Mouse (Mus musculus) left cerebral cortex, adult 2 months (tissue): ENCODE results near the gene Rtl8c. TPM values are rescaled to one million over a fixed set of nuclear protein-coding genes. Genes with fewer than 3 reads are reported as not detected.
"Not testable (repeated sequence)": the region's sequence is repeated elsewhere in the genome, so short reads cannot be mapped to it uniquely, and the experiment has no call there.

Experiments
- DNase-seq, 2 experiments: peaks; one replicate each; pipeline ENCODE4 v3.0.0; 2021 to 2022; ENCODE audit warnings: low spot score in 2 of 2, mixed read lengths in 1 of 2; ENCODE audit errors: extremely low spot score in 1 of 2
- H3K27ac ChIP-seq: fragments of 200-600 bp; 2 replicates; pipeline ENCODE4 v1.8.1; 2022
- H3K4me3 ChIP-seq: fragments of 200-600 bp; 2 replicates; pipeline ENCODE4 v1.8.1; 2022
- CTCF ChIP-seq: fragments of 200-600 bp; IDR thresholded peaks from 2 replicates; pipeline ENCODE4 v1.8.1; 2022; ENCODE audit warnings: antibody characterized with exemption, mild to moderate bottlenecking, moderate library complexity
- intact Hi-C: fragments of 180-260 bp; cut with DNase I; formaldehyde crosslinking; loops from one replicate; pipeline ENCODE4 v1.15.1; 2025
- long read RNA-seq, 2 experiments: library from polyadenylated mRNA; stranded (forward); transcript quantifications; one replicate each; pipeline ENCODE4 v2.0.0; 2021; ENCODE audit warnings: borderline mapping rate in 2 of 2
- total RNA-seq, 2 experiments: library from RNA; stranded (reverse); gene quantifications; 2 replicates each; pipeline ENCODE4 v1.2.3; 2021

Gene Rtl8c
- 100 to 1,000 TPM; 251 to 262 TPM for total RNA-seq
- long read RNA-seq, experiment 1, transcript Rtl8c-201 (1 exons, 401 nt) = major isoform, 6 of 97 reads
- long read RNA-seq, experiment 1, partial matches to known transcripts = 29 of 97 reads
- long read RNA-seq, experiment 1, other reads (novel, unspliced or antisense) = 62 of 97 reads
- long read RNA-seq, experiment 2, transcript Rtl8c-201 (1 exons, 401 nt) = major isoform, 8 of 64 reads
- long read RNA-seq, experiment 2, partial matches to known transcripts = 13 of 64 reads
- long read RNA-seq, experiment 2, other reads (novel, unspliced or antisense) = 43 of 64 reads

- intact Hi-C loops = loop anchor here (5.0 kb wide), 2 partner anchors 65 to 190 kb away; partner anchors contain the start of genes Rtl8b and Xlr
- no peak; the same call in 1 of the 2 replicates for TF ChIP-seq CTCF
- peak; percentile 71 to 76 for DNase-seq
- H3K4me3 ChIP-seq = peak within 1 kb of the TSS; percentile 60
- peak within 1 kb of the TSS; percentile 93 for H3K27ac ChIP-seq
Observed at GRCm38 (mm10) chrX:53607242-53608121, at the start of gene Rtl8c. Rtl8c (plus strand) TSS chrX:53608032.

- Histone ChIP-seq H3K27ac (no peak overlapping the region), H3K4me3 (no peak overlapping the region)
- no peak for DNase-seq
- TF ChIP-seq CTCF = no peak
- intact Hi-C loops = no loop called here
Observed at GRCm38 (mm10) chrX:53579311-53579710, 28.5 kb upstream of the Rtl8c start.

- H3K4me3 ChIP-seq, intact Hi-C loops, DNase-seq, H3K27ac ChIP-seq: not testable (repeated sequence)
Observed at GRCm38 (mm10) chrX:53581407-53581806, 26.4 kb upstream of the Rtl8c start.

GRCm38 (mm10) chrX:53583404-53583803 lies 24.4 kb upstream of the Rtl8c start:
- DNase-seq, H3K27ac ChIP-seq, H3K4me3 ChIP-seq, intact Hi-C loops: not testable (repeated sequence)

- H3K27ac ChIP-seq, H3K4me3 ChIP-seq, intact Hi-C loops: not testable (repeated sequence)
- DNase-seq = peak; percentile 13 to 57
- peak; percentile 48 for TF ChIP-seq CTCF
Observed at GRCm38 (mm10) chrX:53599993-53600392, 7.8 kb upstream of the Rtl8c start.

GRCm38 (mm10) chrX:53606176-53606575 lies 1.7 kb upstream of the Rtl8c start:
- intact Hi-C loops = loop anchor here (5.0 kb wide), 2 partner anchors 66 to 191 kb away; partner anchors contain the start of genes Rtl8b and Xlr
- DNase-seq, H3K4me3 ChIP-seq, H3K27ac ChIP-seq: not testable (repeated sequence)

GRCm38 (mm10) chrX:53608122-53608813 lies 436 bp downstream of the Rtl8c start:
- H3K4me3 ChIP-seq = peak overlapping the region; percentile 60
- peak; percentile 8 to 16 for DNase-seq
- intact Hi-C loops = loop anchor here (5.0 kb wide), 2 partner anchors 64 to 189 kb away; partner anchors contain the start of genes Rtl8b and Xlr
- TF ChIP-seq CTCF = no peak
- H3K27ac ChIP-seq = peak overlapping the region; percentile 93

GRCm38 (mm10) chrX:53608879-53609278 lies 1.0 kb downstream of the Rtl8c start, which contains the start of gene Gm14597:
Gm14597 (minus strand) TSS chrX:53608979.
- peak within 1 kb of the TSS; percentile 60 for H3K4me3 ChIP-seq
- intact Hi-C loops = loop anchor here (5.0 kb wide), 2 partner anchors 63 to 188 kb away; partner anchors contain the start of genes Rtl8b and Xlr
- DNase-seq = not testable (repeated sequence)
- H3K27ac ChIP-seq = peak within 1 kb of the TSS; percentile 93

GRCm38 (mm10) chrX:53610571-53610970 lies 2.7 kb downstream of the Rtl8c start:
- DNase-seq = peak; percentile 61 to 70
- no peak overlapping the region for H3K4me3 ChIP-seq
- no peak overlapping the region for H3K27ac ChIP-seq
- TF ChIP-seq CTCF = peak; percentile 71
- intact Hi-C loops = no loop called here

- H3K27ac ChIP-seq, H3K4me3 ChIP-seq, DNase-seq, intact Hi-C loops: not testable (repeated sequence)
Observed at GRCm38 (mm10) chrX:53611395-53611794, 3.6 kb downstream of the Rtl8c start.

- H3K27ac ChIP-seq, intact Hi-C loops, H3K4me3 ChIP-seq, DNase-seq: not testable (repeated sequence)
Observed at GRCm38 (mm10) chrX:53638107-53638506, 30.3 kb downstream of the Rtl8c start.

GRCm38 (mm10) chrX:53642604-53642979 lies 34.8 kb downstream of the Rtl8c start:
- H3K27ac ChIP-seq, DNase-seq, intact Hi-C loops, H3K4me3 ChIP-seq: not testable (repeated sequence)

GRCm38 (mm10) chrX:53642980-53643961 lies 35.4 kb downstream of the Rtl8c start, which contains the start of gene Rtl8a:
Rtl8a (minus strand) TSS chrX:53643682.
- intact Hi-C loops = not testable (repeated sequence)
- Histone ChIP-seq H3K27ac (peak within 1 kb of the TSS; percentile 41; the same call in 1 of the 2 replicates), H3K4me3 (peak within 1 kb of the TSS; percentile 15)
- DNase-seq = peak; percentile 61 to 72
